Mouse (Mus musculus) spleen, adult 2 months (tissue): ENCODE measurements around the gene Pbx2. TPM values are rescaled to one million over a fixed set of nuclear protein-coding genes. Genes with fewer than 3 reads are reported as not detected.
A peak's percentile ranks its signal among the peaks of the same experiment; 100 is the strongest.

ENCODE experiments used
- DNase-seq, 2 experiments: peaks; one replicate each; pipeline versions ENCODE4 v3.0.0 to v3.0.0-alpha.2; 2012 to 2021; ENCODE audit warnings: low spot score in 2 of 2, low read depth in 1 of 2
- H3K27ac ChIP-seq: fragments of 200-500 bp; 2 replicates; pipeline ENCODE4 v1.5.1; 2012; ENCODE audit warnings: low read length, inconsistent platforms; ENCODE audit not compliant: insufficient read depth
- H3K27me3 ChIP-seq: fragments of 200-500 bp; 2 replicates; pipeline ENCODE4 v1.6.1; 2012; ENCODE audit warnings: mild to moderate bottlenecking, moderate library complexity, low read length, inconsistent platforms; ENCODE audit not compliant: control insufficient read depth, insufficient read depth
- H3K36me3 ChIP-seq: fragments of 200-500 bp; 2 replicates; pipeline ENCODE4 v1.6.1; 2012; ENCODE audit warnings: mild to moderate bottlenecking, low read length, inconsistent platforms; ENCODE audit not compliant: control insufficient read depth, insufficient read depth
- H3K4me1 ChIP-seq: fragments of 200-500 bp; 2 replicates; pipeline ENCODE4 v1.6.1; 2011; ENCODE audit warnings: inconsistent platforms; ENCODE audit not compliant: control insufficient read depth, insufficient read depth, insufficient read length
- H3K4me3 ChIP-seq: fragments of 200-500 bp; 2 replicates; pipeline ENCODE4 v1.5.1; 2011; ENCODE audit warnings: mild to moderate bottlenecking, inconsistent platforms; ENCODE audit not compliant: insufficient read depth, insufficient read length; ENCODE audit errors: extremely low read depth
- CTCF ChIP-seq: fragments of 200-500 bp; IDR thresholded peaks from 2 replicates; pipeline ENCODE4 v1.5.1; 2011; ENCODE audit warnings: mild to moderate bottlenecking, inconsistent platforms; ENCODE audit not compliant: insufficient read depth, insufficient read length, insufficient replicate concordance; ENCODE audit errors: extremely low read depth
- POLR2A ChIP-seq: fragments of 200-500 bp; IDR thresholded peaks from 2 replicates; pipeline ENCODE4 v1.6.1; 2011; ENCODE audit warnings: low read depth, low read length, inconsistent platforms
- whole genome bisulfite sequencing: fragments of 180-500 bp; shearing (Covaris S2); methylation state at CpG from one replicate; pipeline ENCODE4 v1.1.7; 2018; 5-methylcytosine and 5-hydroxymethylcytosine counted together
- polyA plus RNA-seq: library from polyadenylated mRNA; depleted of rRNA; stranded (reverse); fragments of >200 nt; gene quantifications from 2 replicates; pipeline ENCODE4 v1.2.3, GENCODE M21; 2012

The Pbx2 gene
- polyA plus RNA-seq, 1 experiment: 60.4 TPM

GRCm38 (mm10) chr17:34627093-34627942, 36.3 kb downstream of the Pbx2 start:
- DNase-seq: peak in 1 of 2 experiments; percentile 61
- peaks cover 3% of the 10 kb centered on the region; the same call in 1 of the 2 replicates for H3K36me3 ChIP-seq
- peaks cover 10% of the 10 kb centered on the region; the same call in 1 of the 2 replicates for H3K27me3 ChIP-seq
- TF ChIP-seq CTCF (no peak), POLR2A (no peak)
- H3K4me1 ChIP-seq: peaks cover 19% of the 10 kb centered on the region
- WGBS: under 1% methylated on average over 43 of the region's 45 CpGs
- peak overlapping the region; percentile 58 for H3K27ac ChIP-seq
- H3K4me3 ChIP-seq: peak overlapping the region; percentile 60

GRCm38 (mm10) chr17:34627943-34628643, 37.0 kb downstream of the Pbx2 start, which contains the start of gene Ppt2:
TSS of gene Ppt2 (minus strand) at chr17:34628510.
- H3K4me1 ChIP-seq: peaks cover 19% of the 10 kb centered on the region
- peak within 1 kb of the TSS; percentile 60 for H3K4me3 ChIP-seq
- DNase-seq: no peak
- H3K27me3 ChIP-seq: peaks cover 12% of the 10 kb centered on the region; the same call in 1 of the 2 replicates
- WGBS: 8% methylated on average over 29 of the region's 29 CpGs
- TF ChIP-seq CTCF (no peak), POLR2A (no peak)
- H3K27ac ChIP-seq: peak within 1 kb of the TSS; percentile 58
- no peaks in the 10 kb centered on the region for H3K36me3 ChIP-seq

GRCm38 (mm10) chr17:34628644-34628967, 37.5 kb downstream of the Pbx2 start:
- Histone ChIP-seq H3K4me3 (no peak overlapping the region), H3K4me1 (peaks cover 19% of the 10 kb centered on the region), H3K36me3 (no peaks in the 10 kb centered on the region), H3K27ac (no peak overlapping the region), H3K27me3 (peaks cover 12% of the 10 kb centered on the region; the same call in 1 of the 2 replicates)
- no peak for DNase-seq
- WGBS: 57% methylated on average over 5 of the region's 5 CpGs
- TF ChIP-seq CTCF (no peak), POLR2A (no peak)

GRCm38 (mm10) chr17:34629221-34629751, 38.2 kb downstream of the Pbx2 start, which contains the start of gene Prrt1:
TSS of gene Prrt1 (plus strand) at chr17:34629533.
- Histone ChIP-seq H3K27me3 (peaks cover 12% of the 10 kb centered on the region; the same call in 1 of the 2 replicates), H3K4me1 (peaks cover 19% of the 10 kb centered on the region), H3K27ac (peak within 1 kb of the TSS; percentile 23), H3K4me3 (peak within 1 kb of the TSS; percentile 23; the same call in 1 of the 2 replicates), H3K36me3 (no peaks in the 10 kb centered on the region)
- no peak for DNase-seq
- 22% methylated on average over 16 of the region's 16 CpGs for WGBS
- TF ChIP-seq CTCF (no peak), POLR2A (no peak)

- no peaks in the 10 kb centered on the region for H3K36me3 ChIP-seq
- peak overlapping the region; percentile 23; the same call in 1 of the 2 replicates for H3K4me3 ChIP-seq
- 14% methylated on average over 12 of the region's 12 CpGs for WGBS
- peaks cover 19% of the 10 kb centered on the region for H3K4me1 ChIP-seq
- H3K27ac ChIP-seq: peak overlapping the region; percentile 23; the same call in 1 of the 2 replicates
- no peak for TF ChIP-seq POLR2A
- no peak for TF ChIP-seq CTCF
- no peak for DNase-seq
- H3K27me3 ChIP-seq: peaks cover 12% of the 10 kb centered on the region; the same call in 1 of the 2 replicates
Observed at GRCm38 (mm10) chr17:34629796-34630603, 38.9 kb downstream of the Pbx2 start.

GRCm38 (mm10) chr17:34630761-34631301, 39.8 kb downstream of the Pbx2 start:
- TF ChIP-seq POLR2A (no peak), CTCF (no peak)
- no peak for DNase-seq
- Histone ChIP-seq H3K27ac (no peak overlapping the region), H3K4me3 (peak overlapping the region; percentile 36; the same call in 1 of the 2 replicates), H3K4me1 (peaks cover 19% of the 10 kb centered on the region), H3K36me3 (no peaks in the 10 kb centered on the region), H3K27me3 (peaks cover 12% of the 10 kb centered on the region; the same call in 1 of the 2 replicates)
- 3% methylated on average over 48 of the region's 48 CpGs for WGBS
